Mouse (Mus musculus) neural tube, embryonic 11.5 days (tissue): Measurements from ENCODE around the gene Dusp8. TPM values are rescaled to one million over a fixed set of nuclear protein-coding genes. Genes with fewer than 3 reads are reported as not detected.

Experiments used
- polyA plus RNA-seq: library from polyadenylated mRNA; unstranded; fragments of >200 nt; fragmentation: Nextera tagmentation; extraction: Ambion mirVana; gene quantifications from 2 replicates; pipeline ENCODE4 v1.2.1, GENCODE M21; 2014

Dusp8 gene
- polyA plus RNA-seq, 1 experiment from 2014 or later, result 27.6 TPM

Other genes with a start within 250 kb of the Dusp8 start
- 70.1 and 74.9 TPM in 2 replicates for gene Tollip, start 177.3 kb downstream of the Dusp8 start, polyA plus RNA-seq
- 10.4 and 13.7 TPM in 2 replicates for gene Brsk2, start 146.1 kb downstream of the Dusp8 start, polyA plus RNA-seq
- 58.0 and 64.0 TPM in 2 replicates for gene Mob2, start 34.8 kb downstream of the Dusp8 start, polyA plus RNA-seq
- not detected in 2 replicates for gene Gm45618, start 24.9 kb upstream of the Dusp8 start, polyA plus RNA-seq
- gene Gm39115, start 40.2 kb upstream of the Dusp8 start, polyA plus RNA-seq, result not detected in 2 replicates
- not detected in 2 replicates for gene Gm45337, start 48.8 kb upstream of the Dusp8 start, polyA plus RNA-seq
- not detected in 2 replicates for gene Gm29735, start 61.3 kb upstream of the Dusp8 start, polyA plus RNA-seq
- not detected in 2 replicates for gene Gm4553, start 69.9 kb upstream of the Dusp8 start, polyA plus RNA-seq
- not detected in 2 replicates for gene Krtap5-2, start 80.2 kb upstream of the Dusp8 start, polyA plus RNA-seq
- gene Gm10153, start 94.5 kb upstream of the Dusp8 start, polyA plus RNA-seq, result not detected in 2 replicates
- gene Krtap5-3, start 105.5 kb upstream of the Dusp8 start, polyA plus RNA-seq, result not detected in 2 replicates
- gene Gm7579, start 116.0 kb upstream of the Dusp8 start, polyA plus RNA-seq, result not detected in 2 replicates
- gene Krtap5-5, start 134.1 kb upstream of the Dusp8 start, polyA plus RNA-seq, result not detected in 2 replicates
- gene Gm40460, start 145.2 kb upstream of the Dusp8 start, polyA plus RNA-seq, result not detected in 2 replicates
- gene Gm2431, start 162.5 kb upstream of the Dusp8 start, polyA plus RNA-seq, result not detected in 2 replicates
- gene Gm4559, start 178.5 kb upstream of the Dusp8 start, polyA plus RNA-seq, result not detected in 2 replicates
- not detected in 2 replicates for gene Krtap5-1, start 201.3 kb upstream of the Dusp8 start, polyA plus RNA-seq
- gene Krtap5-4, start 207.7 kb upstream of the Dusp8 start, polyA plus RNA-seq, result not detected in 2 replicates